Mouse (Mus musculus): Measurements from ENCODE around the gene Slc4a8.
"Not testable (repeated sequence)": the region's sequence is repeated elsewhere in the genome, so short reads cannot be mapped to it uniquely, and the experiment has no call there.

Gene Slc4a8

GRCm38 (mm10) chr15:100743238-100743637, 18.3 kb upstream of the Slc4a8 start:
- no peak for DNase-seq (ENCODE audit: low spot score in 2 of 2)

DNA sequence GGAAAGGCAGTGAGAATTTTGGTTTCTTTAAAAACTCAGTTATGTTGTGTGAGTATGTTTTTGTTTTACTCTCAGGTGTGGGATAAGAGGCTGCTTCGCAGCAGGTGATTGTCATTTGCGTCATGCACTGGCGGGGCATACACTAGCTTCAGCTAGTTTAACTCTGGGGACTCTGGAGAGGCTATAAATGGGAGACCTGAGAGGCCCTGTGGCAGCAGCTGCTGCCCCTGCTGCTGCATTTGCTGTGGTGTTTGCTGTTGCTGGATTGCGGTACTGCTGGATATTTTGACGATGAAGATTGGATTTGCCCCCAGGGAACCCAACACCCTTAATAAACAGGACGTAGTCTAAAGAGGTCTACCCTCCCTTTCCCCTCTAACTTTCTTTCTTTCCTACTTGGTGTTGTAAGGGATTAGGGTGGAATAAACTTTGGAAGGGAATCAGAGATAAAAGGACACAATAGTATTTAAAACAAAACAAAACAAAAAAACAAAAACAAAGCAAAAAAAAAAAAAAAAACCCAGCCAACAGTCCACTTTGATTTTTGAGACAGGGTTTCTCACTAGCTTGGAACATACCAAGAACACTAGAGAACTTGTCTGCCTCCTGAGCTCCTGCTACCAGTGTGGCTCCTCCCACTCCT, 14.9 kb upstream of the Slc4a8 start:
- DNase-seq (ENCODE audit: low spot score in 2 of 2) = no peak

GRCm38 (mm10) chr15:100747121-100747963, 14.2 kb upstream of the Slc4a8 start:
- no peak for DNase-seq (ENCODE audit: low spot score in 2 of 2)

DNA sequence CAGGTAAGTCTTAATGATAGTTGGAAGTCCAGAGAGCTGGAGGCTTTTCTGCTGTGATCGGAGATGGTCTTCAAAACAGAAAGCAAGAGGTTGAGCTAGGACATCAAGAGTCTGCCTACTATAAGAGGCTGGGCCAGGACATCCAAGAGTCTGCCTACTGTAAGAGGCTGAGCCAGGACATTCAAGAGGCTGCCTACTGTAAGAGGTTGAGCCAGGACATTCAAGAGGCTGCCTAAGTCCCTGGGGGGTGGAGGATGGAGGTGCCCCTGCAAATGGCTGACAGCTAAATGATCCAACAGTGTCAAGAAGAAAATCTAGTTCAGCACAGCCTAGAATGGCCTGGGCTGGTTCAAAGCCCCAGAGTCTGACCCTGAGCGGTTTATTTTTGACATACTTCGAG, 13.0 kb upstream of the Slc4a8 start:
- no peak for DNase-seq (ENCODE audit: low spot score in 2 of 2)

GRCm38 (mm10) chr15:100749751-100750538, 11.6 kb upstream of the Slc4a8 start:
- peak; percentile 36 to 43 for DNase-seq (ENCODE audit: low spot score in 2 of 2)

- DNase-seq (ENCODE audit: low spot score in 2 of 2) = no peak
Measured at GRCm38 (mm10) chr15:100752439-100752838, 9.1 kb upstream of the Slc4a8 start.

- DNase-seq (ENCODE audit: low spot score in 2 of 2) = no peak
Measured at GRCm38 (mm10) chr15:100753045-100753444, 8.5 kb upstream of the Slc4a8 start.

DNA sequence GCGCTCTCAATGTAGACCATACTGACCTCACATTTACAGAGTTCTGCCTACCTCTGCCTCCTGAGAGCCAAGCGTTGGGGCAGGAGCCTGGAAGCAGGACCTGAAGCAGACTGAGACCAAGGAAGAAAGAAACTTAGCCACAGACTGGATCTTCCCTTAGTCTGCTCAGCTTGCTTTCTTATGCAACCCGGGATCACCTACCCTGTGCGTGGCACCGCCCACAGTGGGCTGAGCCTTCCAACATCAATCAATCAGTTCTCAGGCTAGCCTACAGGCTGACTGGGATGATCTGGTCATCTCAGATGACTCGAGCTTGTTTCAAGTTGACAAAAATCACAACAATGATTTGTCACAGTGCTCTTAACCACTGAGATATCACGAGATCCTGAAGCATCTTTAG, 7.5 kb upstream of the Slc4a8 start:
- no peak for DNase-seq (ENCODE audit: low spot score in 2 of 2)

DNA sequence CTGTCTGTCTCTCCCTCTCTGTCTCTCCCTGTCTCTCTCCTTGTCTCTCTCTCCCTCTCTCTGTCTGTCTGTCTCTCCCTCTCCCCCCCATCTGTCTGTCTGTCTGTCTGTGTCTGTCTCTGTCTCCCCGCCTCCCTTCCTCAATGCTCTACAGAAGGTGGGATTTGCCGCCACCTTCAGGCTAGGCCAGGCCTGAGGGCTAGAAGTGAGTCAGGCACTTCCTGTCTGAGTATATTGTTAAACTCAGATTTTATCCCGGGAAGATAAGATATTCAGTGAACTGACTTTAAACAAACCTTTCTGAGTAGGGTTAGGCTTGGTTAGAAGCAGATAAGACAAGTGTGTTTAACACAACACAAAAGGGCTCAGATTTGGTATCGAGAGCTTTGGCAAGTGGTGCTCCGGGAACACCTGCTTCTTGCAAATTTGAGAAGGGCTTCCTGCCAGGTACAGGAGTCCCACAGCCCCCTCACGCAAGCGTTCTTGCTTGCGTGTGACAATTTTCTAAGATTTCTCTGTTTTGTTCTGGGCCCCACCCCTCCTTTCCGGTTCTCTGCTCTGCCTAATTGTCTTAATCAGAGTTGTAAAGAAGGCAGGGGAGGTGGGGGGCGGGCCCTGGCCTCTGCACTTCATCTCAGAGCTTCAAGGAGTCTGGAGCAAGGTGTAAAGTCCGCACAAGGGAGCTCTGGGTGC, 6.6 kb upstream of the Slc4a8 start:
- DNase-seq (ENCODE audit: low spot score in 2 of 2) = peak; percentile 62 to 75

- DNase-seq (ENCODE audit: low spot score in 2 of 2) = no peak
Measured at GRCm38 (mm10) chr15:100755498-100755859, 6.1 kb upstream of the Slc4a8 start.

DNA sequence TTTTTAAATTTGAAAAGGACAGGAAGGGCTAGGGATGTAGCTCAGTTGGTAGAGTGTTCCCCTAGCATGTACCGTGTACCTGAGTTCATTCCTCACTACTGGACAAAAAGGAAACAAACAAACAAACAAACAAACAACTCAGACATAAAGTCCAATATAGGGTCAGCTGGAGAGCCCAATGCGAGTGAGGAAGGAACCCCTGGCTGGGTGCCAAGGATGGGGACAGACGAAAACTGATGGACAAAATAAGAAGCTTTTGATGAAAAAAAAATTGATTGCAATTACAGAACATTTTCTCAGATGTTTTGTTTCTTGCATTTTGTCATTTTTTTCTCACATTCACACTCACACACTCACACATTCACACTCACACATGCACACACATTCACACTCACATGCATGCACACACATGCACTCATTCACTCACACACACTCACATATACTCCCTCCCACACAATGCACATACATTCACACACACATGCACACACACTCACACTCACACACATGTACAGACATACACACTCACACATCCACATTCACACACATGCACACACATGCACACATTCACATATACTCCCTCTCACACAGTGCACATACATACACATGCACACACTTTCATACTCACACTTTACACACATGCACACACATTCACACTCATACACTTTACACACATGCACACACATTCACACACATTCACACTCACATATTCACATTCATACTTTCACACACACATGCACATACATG, 5.5 kb upstream of the Slc4a8 start:
- no peak for DNase-seq (ENCODE audit: low spot score in 2 of 2)

- DNase-seq (ENCODE audit: low spot score in 2 of 2) = peak; percentile 46 to 66
Measured at GRCm38 (mm10) chr15:100757527-100757978, 4.0 kb upstream of the Slc4a8 start.

DNA sequence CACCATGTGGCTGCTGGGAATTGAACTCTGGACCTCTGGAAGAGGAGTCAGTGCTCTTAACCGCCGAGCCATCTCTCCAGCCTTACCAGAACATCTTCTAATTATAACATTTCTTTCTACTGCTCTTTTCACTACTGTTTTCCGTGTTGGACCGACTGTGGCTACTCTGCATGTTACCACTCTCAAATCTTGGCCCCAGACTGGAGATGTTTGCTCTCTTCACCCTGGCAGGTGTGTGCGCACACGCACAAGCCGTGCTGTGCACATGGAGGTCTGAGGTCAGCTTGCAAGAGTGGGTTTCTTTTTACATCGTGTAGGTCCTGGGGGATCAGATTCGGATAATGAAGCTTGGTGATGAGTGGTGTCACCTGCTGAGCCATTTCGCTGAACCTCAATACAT, 2.3 kb upstream of the Slc4a8 start:
- no peak for DNase-seq (ENCODE audit: low spot score in 2 of 2)

DNA sequence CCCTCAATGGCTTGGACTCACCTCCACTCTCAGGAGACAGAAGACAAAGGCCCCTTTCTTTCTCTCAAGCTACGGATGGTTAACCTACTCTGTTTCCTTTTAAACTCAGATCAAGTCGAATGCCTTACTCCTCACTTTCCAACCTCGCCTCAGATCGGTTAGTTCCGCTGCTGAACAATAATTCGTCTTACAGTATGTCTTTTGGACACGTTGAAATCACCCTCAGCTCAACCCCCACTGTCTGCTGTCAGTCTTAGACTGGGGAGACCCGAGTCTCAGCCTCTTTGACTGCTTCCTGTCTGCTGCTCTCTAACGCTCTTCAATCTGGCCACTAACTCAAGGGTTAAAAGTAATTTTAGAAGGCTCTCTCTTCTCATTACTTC, 520 bp upstream of the Slc4a8 start:
- DNase-seq (ENCODE audit: low spot score in 2 of 2) = no peak

GRCm38 (mm10) chr15:100762649-100763048, 1.1 kb downstream of the Slc4a8 start:
- DNase-seq (ENCODE audit: low spot score in 2 of 2) = no peak

- no peak for DNase-seq (ENCODE audit: low spot score in 2 of 2)
Measured at GRCm38 (mm10) chr15:100764163-100764951, 2.8 kb downstream of the Slc4a8 start.

- DNase-seq (ENCODE audit: low spot score in 2 of 2) = no peak
Measured at GRCm38 (mm10) chr15:100766826-100767225, 5.3 kb downstream of the Slc4a8 start.

GRCm38 (mm10) chr15:100767851-100768250, 6.3 kb downstream of the Slc4a8 start:
- DNase-seq (ENCODE audit: low spot score in 2 of 2) = no peak

DNA sequence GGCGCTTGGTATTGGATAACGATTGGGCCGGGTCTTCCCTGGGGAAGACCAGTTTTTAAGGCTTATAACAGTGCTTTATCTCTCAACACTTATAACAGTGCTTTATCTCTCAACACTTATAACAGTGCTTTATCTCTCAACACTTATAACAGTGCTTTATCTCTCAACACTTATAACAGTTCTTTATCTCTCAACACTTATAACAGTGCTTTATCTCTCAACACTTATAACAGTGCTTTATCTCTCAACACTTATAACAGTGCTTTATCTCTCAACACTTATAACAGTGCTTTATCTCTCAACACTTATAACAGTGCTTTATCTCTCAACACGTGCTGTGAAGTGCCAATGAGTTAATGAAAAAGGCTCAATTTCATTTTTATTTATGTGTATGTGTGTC, 7.5 kb downstream of the Slc4a8 start:
- not testable (repeated sequence) for DNase-seq (ENCODE audit: low spot score in 2 of 2)

- DNase-seq (ENCODE audit: low spot score in 2 of 2) = no peak
Measured at GRCm38 (mm10) chr15:100770338-100770737, 8.8 kb downstream of the Slc4a8 start.
